Mouse (Mus musculus) bone marrow, adult 2 months (tissue): ENCODE measurements around the gene Olfr1034.

ENCODE experiments used
- CTCF ChIP-seq: fragments of 200-500 bp; IDR thresholded peaks from 2 replicates; pipeline ENCODE4 v1.5.1; 2011; ENCODE audit warnings: low read length, control low read depth; ENCODE audit not compliant: control insufficient read depth, insufficient read depth
- POLR2A ChIP-seq: fragments of 200-500 bp; IDR thresholded peaks from 2 replicates; pipeline ENCODE4 v1.6.1; 2011; ENCODE audit warnings: low read depth, mild to moderate bottlenecking, control low read depth, low read length, borderline replicate concordance; ENCODE audit not compliant: control insufficient read depth

GRCm38 (mm10) chr2:86045561-86045960, at the start of gene Olfr1034:
- no peak for TF ChIP-seq CTCF
- TF ChIP-seq POLR2A = no peak
